Mouse (Mus musculus) cerebellum, postnatal 36 days (tissue): ENCODE results near the gene Ccdc106.
"Not testable (repeated sequence)": the region's sequence is repeated elsewhere in the genome, so short reads cannot be mapped to it uniquely, and the experiment has no call there.

Source experiments
- DNase-seq, 2 experiments: peaks; one replicate each; pipeline ENCODE4 v3.0.0; 2021 to 2022; ENCODE audit warnings: mixed read lengths in 2 of 2

The Ccdc106 gene

GRCm38 (mm10) chr7:5016057-5016456 is 4.3 kb upstream of the Ccdc106 start:
- DNase-seq = no peak

- DNase-seq = no peak
Measured at GRCm38 (mm10) chr7:5016920-5017319, 3.4 kb upstream of the Ccdc106 start.

- no peak for DNase-seq
Measured at GRCm38 (mm10) chr7:5017352-5017751, 3.0 kb upstream of the Ccdc106 start.

GRCm38 (mm10) chr7:5017931-5018330 is 2.4 kb upstream of the Ccdc106 start:
- no peak for DNase-seq

- not testable (repeated sequence) for DNase-seq
Measured at GRCm38 (mm10) chr7:5019576-5019975, 777 bp upstream of the Ccdc106 start.

GRCm38 (mm10) chr7:5020685-5021084 is 332 bp downstream of the Ccdc106 start:
- DNase-seq = no peak

- DNase-seq = no peak
Measured at GRCm38 (mm10) chr7:5021197-5021596, 844 bp downstream of the Ccdc106 start.

GRCm38 (mm10) chr7:5029543-5029942 is 9.2 kb downstream of the Ccdc106 start:
- no peak for DNase-seq

- no peak for DNase-seq
Measured at GRCm38 (mm10) chr7:5029946-5030345, 9.6 kb downstream of the Ccdc106 start.

GRCm38 (mm10) chr7:5030554-5031275 is 10.4 kb downstream of the Ccdc106 start:
- DNase-seq = no peak

- DNase-seq = no peak
Measured at GRCm38 (mm10) chr7:5031496-5031895, 11.1 kb downstream of the Ccdc106 start.

- no peak for DNase-seq
Measured at GRCm38 (mm10) chr7:5033818-5034217, 13.5 kb downstream of the Ccdc106 start, which contains the start of gene 4632433K11Rik. Gene 4632433K11Rik, plus strand, starts transcription at chr7:5034118.

GRCm38 (mm10) chr7:5035628-5036027 is 15.3 kb downstream of the Ccdc106 start:
- no peak for DNase-seq

GRCm38 (mm10) chr7:5036136-5036535 is 15.8 kb downstream of the Ccdc106 start:
- no peak for DNase-seq

GRCm38 (mm10) chr7:5037026-5037425 is 16.7 kb downstream of the Ccdc106 start:
- no peak for DNase-seq

- no peak for DNase-seq
Measured at GRCm38 (mm10) chr7:5037467-5037866, 17.1 kb downstream of the Ccdc106 start.

- peak; percentile 92 to 93 for DNase-seq
Measured at GRCm38 (mm10) chr7:5038109-5038732, 17.9 kb downstream of the Ccdc106 start, which contains the start of gene Zfp784. Gene Zfp784, minus strand, starts transcription at chr7:5038446.

- no peak for DNase-seq
Measured at GRCm38 (mm10) chr7:5038940-5039339, 18.6 kb downstream of the Ccdc106 start.

- DNase-seq = no peak
Measured at GRCm38 (mm10) chr7:5044981-5045380, 24.6 kb downstream of the Ccdc106 start.

- no peak for DNase-seq
Measured at GRCm38 (mm10) chr7:5046112-5046511, 25.8 kb downstream of the Ccdc106 start.

GRCm38 (mm10) chr7:5047313-5047712 is 27.0 kb downstream of the Ccdc106 start:
- no peak for DNase-seq

- peak; percentile 87 to 88 for DNase-seq
Measured at GRCm38 (mm10) chr7:5051193-5052192, 31.1 kb downstream of the Ccdc106 start, which contains the start of gene Zfp580. Gene Zfp580, plus strand, starts transcription at chr7:5051538.

GRCm38 (mm10) chr7:5052438-5052837 is 32.1 kb downstream of the Ccdc106 start:
- no peak for DNase-seq
